Mouse (Mus musculus) lung, adult 2 months (tissue): ENCODE data around the gene Hist1h4a.
"Not testable (repeated sequence)": the region's sequence is repeated elsewhere in the genome, so short reads cannot be mapped to it uniquely, and the experiment has no call there.

Experiments used
- CTCF ChIP-seq: fragments of 200-500 bp; IDR thresholded peaks from 2 replicates; pipeline ENCODE4 v1.5.1; 2011; ENCODE audit warnings: mild to moderate bottlenecking, low read length, control low read depth; ENCODE audit not compliant: insufficient read depth
- POLR2A ChIP-seq: fragments of 200-500 bp; IDR thresholded peaks from 2 replicates; pipeline ENCODE4 v1.6.1; 2011; ENCODE audit warnings: low read depth, mild to moderate bottlenecking, control low read depth, low read length, borderline replicate concordance; ENCODE audit errors: extremely low read depth

GRCm38 (mm10) chr13:23746201-23747080 lies 14.6 kb downstream of the Hist1h4a start, which contains the start of gene Hist1h2bb:
- TF ChIP-seq CTCF = not testable (repeated sequence)
- peak; percentile 61; the same call in 1 of the 2 replicates for TF ChIP-seq POLR2A
